Mouse (Mus musculus) left cerebral cortex, postnatal 36 days (tissue): ENCODE data around the gene Papola. TPM values are rescaled to one million over a fixed set of nuclear protein-coding genes. Genes with fewer than 3 reads are reported as not detected.
A peak's percentile ranks its signal among the peaks of the same experiment; 100 is the strongest.
"Not testable (repeated sequence)": the region's sequence is repeated elsewhere in the genome, so short reads cannot be mapped to it uniquely, and the experiment has no call there.

Experiments used
- DNase-seq, 2 experiments: peaks; one replicate each; pipeline ENCODE4 v3.0.0; 2021 to 2022; ENCODE audit warnings: low spot score in 2 of 2, mixed read lengths in 1 of 2
- intact Hi-C: fragments of 180-260 bp; cut with DNase I; formaldehyde crosslinking; loops from one replicate; pipeline ENCODE4 v1.15.1; 2025
- total RNA-seq, 2 experiments: library from RNA; stranded (reverse); gene quantifications; 2 replicates each; pipeline ENCODE4 v1.2.3; 2021

Gene Papola
- total RNA-seq, 2 experiments from 2014 or later = 122 to 164 TPM

- intact Hi-C loops = no loop called here
- no peak for DNase-seq
These were observed 5.4 kb downstream of the Papola start for GRCm38 (mm10) chr12:105789885-105790284.

- intact Hi-C loops = no loop called here
- DNase-seq = no peak
These were observed 10.4 kb downstream of the Papola start for GRCm38 (mm10) chr12:105794896-105795295.

- no peak for DNase-seq
- intact Hi-C loops = no loop called here
These were observed 13.5 kb downstream of the Papola start for GRCm38 (mm10) chr12:105798001-105798400.

DNA sequence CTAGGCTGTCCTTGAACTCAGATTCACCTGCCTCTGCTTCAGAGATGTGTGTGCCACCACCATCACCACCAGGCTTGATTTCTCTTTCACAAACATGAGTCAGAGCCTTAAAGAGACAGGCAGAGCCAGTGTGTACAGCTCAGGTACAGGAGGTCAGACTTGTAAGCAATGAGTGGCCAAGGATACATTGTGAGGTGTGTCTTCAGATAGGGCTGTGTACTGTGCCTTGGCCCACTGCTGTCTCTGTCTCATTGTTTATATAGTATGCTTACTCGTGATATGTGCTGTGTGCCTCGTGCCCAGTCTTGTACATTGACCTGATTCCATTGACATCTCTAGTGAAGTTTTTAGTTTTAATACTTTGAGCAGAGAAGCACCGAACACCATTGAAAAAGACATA is 21.3 kb downstream of the Papola start:
- DNase-seq = no peak
- intact Hi-C loops = no loop called here

- DNase-seq = no peak
- intact Hi-C loops = no loop called here
These were observed 21.7 kb downstream of the Papola start for GRCm38 (mm10) chr12:105806205-105806604.

DNA sequence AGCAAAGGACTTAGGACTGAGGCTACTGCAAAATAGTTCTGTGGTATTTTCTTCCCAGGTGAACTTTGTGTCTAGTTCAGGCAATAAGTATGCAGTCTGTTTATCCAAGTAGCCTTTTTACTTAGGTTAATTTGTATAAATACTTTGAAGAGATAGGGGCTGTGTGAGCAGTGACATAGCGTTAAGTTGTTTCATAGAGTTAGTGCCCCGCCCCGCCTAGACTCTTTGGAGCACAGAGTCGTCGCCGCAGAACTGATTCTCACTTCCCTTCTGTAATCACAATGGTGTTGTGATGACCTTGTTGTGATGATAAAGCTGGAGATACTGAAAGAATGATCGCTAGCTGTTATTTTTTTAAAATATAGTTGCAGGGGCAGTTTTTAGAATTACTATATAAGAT is 22.9 kb downstream of the Papola start:
- intact Hi-C loops = no loop called here
- DNase-seq = no peak

- intact Hi-C loops = no loop called here
- DNase-seq = no peak
These were observed 24.5 kb downstream of the Papola start for GRCm38 (mm10) chr12:105808945-105809344.

GRCm38 (mm10) chr12:105810608-105811007 is 26.1 kb downstream of the Papola start:
- intact Hi-C loops = no loop called here
- DNase-seq = no peak

DNA sequence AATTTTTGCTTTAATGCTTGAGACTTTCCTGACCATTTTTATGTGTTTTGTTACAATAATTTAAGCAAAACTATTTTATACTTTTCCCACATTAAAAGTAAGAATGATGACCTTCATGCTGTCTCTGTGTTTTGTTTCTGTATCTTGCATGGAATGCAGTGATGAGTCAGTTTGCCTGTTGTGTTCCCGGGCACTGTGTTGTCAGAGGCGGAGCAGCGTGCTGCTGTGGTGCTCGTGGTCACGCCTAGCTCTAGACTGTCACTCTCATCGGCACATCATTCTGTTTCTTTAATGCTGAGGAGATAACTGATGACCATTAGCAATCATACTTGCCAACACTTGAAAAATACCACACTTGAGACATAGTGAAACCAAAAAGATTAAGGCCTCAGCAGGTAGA is 29.5 kb downstream of the Papola start:
- intact Hi-C loops = no loop called here
- no peak for DNase-seq

- no peak for DNase-seq
- intact Hi-C loops = no loop called here
These were observed 39.0 kb downstream of the Papola start for GRCm38 (mm10) chr12:105823472-105823871.

GRCm38 (mm10) chr12:105824743-105825142 is 40.2 kb downstream of the Papola start:
- intact Hi-C loops = no loop called here

GRCm38 (mm10) chr12:105825266-105825665 is 40.8 kb downstream of the Papola start:
- no peak for DNase-seq
- intact Hi-C loops = no loop called here

More at GRCm38 (mm10) chr12:105824743-105825142, 40.2 kb downstream of the Papola start:
- no peak for DNase-seq

DNA sequence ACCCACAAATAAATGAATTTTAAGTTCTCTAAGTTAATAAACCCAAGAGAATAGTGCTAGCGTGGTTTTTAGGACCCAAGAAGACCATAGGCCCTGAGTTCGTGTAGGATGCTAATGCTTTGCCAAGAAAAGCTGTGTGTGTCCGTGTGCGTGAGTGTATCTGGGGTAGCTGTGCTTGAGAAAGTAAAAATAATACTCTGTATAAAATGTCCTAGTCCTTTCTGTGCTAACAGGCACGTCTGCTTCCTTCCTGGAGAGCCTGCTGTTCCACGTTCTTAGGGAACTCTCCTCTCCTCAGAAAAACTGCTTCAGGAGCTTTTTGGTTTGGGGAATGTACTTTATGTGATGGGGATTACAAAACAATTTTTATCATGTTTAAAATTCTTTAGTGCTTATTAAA is 48.0 kb downstream of the Papola start:
- DNase-seq = peak; percentile 35 to 44

GRCm38 (mm10) chr12:105834926-105835325 is 50.4 kb downstream of the Papola start:
- intact Hi-C loops = no loop called here
- DNase-seq = no peak

More for the DNA sequence above, 48.0 kb downstream of the Papola start:
- intact Hi-C loops = no loop called here

DNA sequence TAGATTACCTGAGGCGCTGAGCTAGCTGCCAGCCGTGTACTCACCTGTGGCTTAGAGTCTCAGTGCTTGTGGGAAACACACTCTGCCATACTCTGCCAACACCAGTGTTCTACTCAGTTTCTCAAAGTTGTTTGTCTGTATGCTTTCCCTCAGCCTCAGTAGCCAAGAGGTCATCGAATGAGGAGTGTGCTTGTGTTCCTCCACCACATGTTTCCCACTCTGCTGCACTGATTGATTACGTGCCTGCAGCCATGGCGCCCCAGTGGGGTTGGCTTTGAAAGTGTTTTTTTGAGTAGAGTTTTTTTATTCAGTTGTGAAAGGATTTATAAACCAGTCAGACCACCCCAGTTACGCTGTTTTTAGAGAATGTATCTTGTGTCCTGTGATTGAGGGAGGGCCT is 51.1 kb downstream of the Papola start:
- intact Hi-C loops = no loop called here

DNA sequence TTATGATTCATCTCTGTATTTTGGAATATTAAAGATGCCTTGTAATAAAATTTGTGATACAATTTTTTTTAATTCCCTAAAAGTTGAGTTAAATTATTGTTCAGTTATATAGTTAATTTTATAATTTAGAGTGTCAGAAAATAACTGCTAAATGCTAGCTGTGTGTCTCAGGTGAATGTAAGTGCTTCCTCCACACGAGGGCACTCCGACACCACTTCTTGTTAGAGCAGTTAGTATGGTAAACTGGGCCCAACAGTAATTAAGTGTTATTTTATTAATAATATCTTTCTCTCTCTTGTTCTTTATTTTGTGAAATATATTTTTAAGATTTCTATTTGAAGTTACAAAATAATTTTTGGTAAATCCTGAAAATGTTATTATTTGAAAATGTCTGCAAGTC is 51.7 kb downstream of the Papola start:
- intact Hi-C loops = loop anchor here (2.0 kb wide), 2 partner anchors 127 to 219 kb away; no protein-coding TSS in a partner anchor

More for the DNA sequence above, 51.1 kb downstream of the Papola start:
- no peak for DNase-seq

GRCm38 (mm10) chr12:105839096-105839495 is 54.6 kb downstream of the Papola start:
- DNase-seq = no peak
- intact Hi-C loops = no loop called here

More for the DNA sequence above, 51.7 kb downstream of the Papola start:
- DNase-seq = no peak

DNA sequence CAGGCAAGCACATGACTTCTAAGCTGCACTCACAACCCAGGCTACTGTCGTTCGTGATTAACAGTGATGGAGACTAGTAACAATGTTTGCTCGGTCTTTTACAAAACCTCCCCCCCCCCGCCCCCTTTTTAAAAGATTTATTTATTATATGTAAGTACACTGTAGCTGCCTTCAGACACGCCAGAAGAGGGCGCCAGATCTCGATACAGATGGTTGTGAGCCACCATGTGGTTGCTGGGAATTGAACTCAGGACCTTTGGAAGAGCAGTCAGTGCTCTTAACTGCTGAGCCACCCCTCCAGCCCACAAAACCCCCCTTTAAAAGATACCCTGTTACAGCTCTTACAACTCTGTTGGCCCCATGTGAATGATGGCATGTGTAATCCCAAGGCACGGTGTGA is 56.1 kb downstream of the Papola start:
- DNase-seq, intact Hi-C loops: not testable (repeated sequence)

GRCm38 (mm10) chr12:105843243-105844005 is 58.9 kb downstream of the Papola start:
- intact Hi-C loops = no loop called here
- DNase-seq = no peak

DNA sequence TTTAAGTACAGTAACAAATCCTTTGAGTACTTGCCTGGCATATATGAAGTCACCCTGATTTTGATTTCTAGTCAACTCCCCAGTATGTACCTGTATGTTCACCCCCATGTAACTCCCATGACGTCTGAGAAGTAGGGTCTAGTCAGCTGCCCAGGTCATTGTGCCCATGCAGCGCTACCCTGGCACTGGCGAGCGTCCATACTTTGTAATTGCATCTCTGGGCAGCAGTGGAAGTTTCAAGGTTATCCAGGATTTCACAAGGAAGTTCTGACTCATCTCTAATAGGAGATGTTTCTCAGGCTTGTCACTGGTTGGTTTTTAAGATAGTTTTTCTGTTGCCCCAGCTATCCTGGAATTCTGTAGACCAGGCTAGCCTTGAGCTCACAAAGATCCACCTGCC is 59.9 kb downstream of the Papola start:
- DNase-seq = no peak
- intact Hi-C loops = no loop called here

- intact Hi-C loops = no loop called here
These were observed 64.6 kb downstream of the Papola start for GRCm38 (mm10) chr12:105849102-105849501.

GRCm38 (mm10) chr12:105850675-105851074 is 66.2 kb downstream of the Papola start:
- intact Hi-C loops = no loop called here
- DNase-seq = no peak

More at GRCm38 (mm10) chr12:105849102-105849501, 64.6 kb downstream of the Papola start:
- DNase-seq = no peak
